Mouse (Mus musculus) intestine, embryonic 16.5 days (tissue): ENCODE measurements at regions not wholly inside any gene's neighbourhood (a gene's known extent, or its start where the extent isn't known, plus 50 kb on each side); places are given as distances from the start of the nearest gene placed in this dataset.

Experiments
- ATAC-seq: fragments of 200-750 bp; cut with Nextera tagmentation; 2 replicates; pipeline ENCODE4 v1.8.0; 2017; ENCODE audit warnings: moderate TSS enrichment, moderate library complexity
- H3K27ac ChIP-seq: fragments of 300-500 bp; sonication (generic); 2 replicates; pipeline ENCODE4 v1.5.1; 2014; ENCODE audit warnings: mild to moderate bottlenecking, low read length
- H3K27me3 ChIP-seq: fragments of 300-500 bp; sonication (generic); replicated peaks from 2 replicates; pipeline ENCODE4 v1.6.1; 2014; ENCODE audit warnings: low read length, control low read depth, mixed read lengths; ENCODE audit not compliant: control insufficient read depth, insufficient read depth
- H3K36me3 ChIP-seq: fragments of 300-500 bp; sonication (generic); 2 replicates; pipeline ENCODE4 v1.6.1; 2014; ENCODE audit warnings: low read length, control low read depth; ENCODE audit not compliant: control insufficient read depth, insufficient read depth
- H3K4me1 ChIP-seq: fragments of 300-500 bp; sonication (generic); 2 replicates; pipeline ENCODE4 v1.6.1; 2014; ENCODE audit warnings: low read length, control low read depth, mixed read lengths; ENCODE audit not compliant: control insufficient read depth, insufficient read depth
- H3K4me2 ChIP-seq: fragments of 300-500 bp; sonication (generic); 2 replicates; pipeline ENCODE4 v1.6.1; 2014; ENCODE audit warnings: low read depth, low read length, control low read depth
- H3K4me3 ChIP-seq: fragments of 300-500 bp; sonication (generic); 2 replicates; pipeline ENCODE4 v1.5.1; 2014; ENCODE audit warnings: mild to moderate bottlenecking, low read length
- H3K9ac ChIP-seq: fragments of 300-500 bp; sonication (generic); 2 replicates; pipeline ENCODE4 v1.6.1; 2014; ENCODE audit warnings: low read depth, low read length
- H3K9me3 ChIP-seq: fragments of 300-500 bp; sonication (generic); 2 replicates; pipeline ENCODE4 v1.6.1; 2016; ENCODE audit warnings: low read length, control low read depth; ENCODE audit not compliant: control insufficient read depth
- WGBS: fragments of 180-500 bp; shearing (Covaris S2); extraction: QIAGEN DNeasy Blood & Tissue Kit; methylation state at CpG from one replicate; pipeline ENCODE4 v1.1.7; 2014; 5-methylcytosine and 5-hydroxymethylcytosine counted together

GRCm38 (mm10) chr13:55948144-55948543 is 112.2 kb upstream of the Pitx1 start:
- H3K9me3 ChIP-seq = no peaks in the 10 kb centered on the region
- H3K27me3 ChIP-seq = peaks cover 3% of the 10 kb centered on the region; the same call in 1 of the 2 replicates
- no peak for ATAC-seq
- no peak overlapping the region for H3K4me3 ChIP-seq
- H3K4me2 ChIP-seq = no peak overlapping the region
- H3K4me1 ChIP-seq = no peaks in the 10 kb centered on the region
- no peaks in the 10 kb centered on the region for H3K36me3 ChIP-seq
- H3K27ac ChIP-seq = no peak overlapping the region
- H3K9ac ChIP-seq = no peak overlapping the region
- 58% methylated on average over 2 of the region's 2 CpGs for WGBS

DNA sequence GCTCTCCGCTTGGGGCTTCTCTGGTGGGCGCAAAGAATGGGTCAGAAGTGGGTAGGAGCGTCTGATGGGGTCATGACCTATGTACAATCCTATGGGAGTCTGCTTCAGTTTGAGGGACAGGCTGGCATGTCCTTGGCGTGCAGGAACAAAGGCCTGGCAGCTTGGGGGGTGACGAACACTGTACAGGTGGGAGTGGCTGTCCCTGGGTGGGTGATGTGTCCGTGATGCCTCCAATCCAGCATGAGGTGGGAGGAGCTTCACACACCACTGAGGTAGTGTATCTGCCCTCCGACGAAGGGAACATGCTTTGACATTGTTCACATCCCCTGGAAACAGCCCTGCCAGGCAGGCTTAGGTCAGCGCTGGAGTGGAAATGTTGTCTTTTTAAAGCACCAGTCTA is 101.4 kb upstream of the Pitx1 start:
- no peaks in the 10 kb centered on the region for H3K27me3 ChIP-seq
- H3K9ac ChIP-seq = no peak overlapping the region
- no peaks in the 10 kb centered on the region for H3K4me1 ChIP-seq
- H3K4me2 ChIP-seq = no peak overlapping the region
- 88% methylated on average over 9 of the region's 9 CpGs for WGBS
- no peaks in the 10 kb centered on the region for H3K36me3 ChIP-seq
- no peaks in the 10 kb centered on the region for H3K9me3 ChIP-seq
- H3K4me3 ChIP-seq = no peak overlapping the region
- no peak overlapping the region for H3K27ac ChIP-seq
- ATAC-seq = no peak

GRCm38 (mm10) chr13:55937000-55937399 is 101.0 kb upstream of the Pitx1 start:
- ATAC-seq = no peak
- WGBS = 89% methylated on average over 9 of the region's 9 CpGs

DNA sequence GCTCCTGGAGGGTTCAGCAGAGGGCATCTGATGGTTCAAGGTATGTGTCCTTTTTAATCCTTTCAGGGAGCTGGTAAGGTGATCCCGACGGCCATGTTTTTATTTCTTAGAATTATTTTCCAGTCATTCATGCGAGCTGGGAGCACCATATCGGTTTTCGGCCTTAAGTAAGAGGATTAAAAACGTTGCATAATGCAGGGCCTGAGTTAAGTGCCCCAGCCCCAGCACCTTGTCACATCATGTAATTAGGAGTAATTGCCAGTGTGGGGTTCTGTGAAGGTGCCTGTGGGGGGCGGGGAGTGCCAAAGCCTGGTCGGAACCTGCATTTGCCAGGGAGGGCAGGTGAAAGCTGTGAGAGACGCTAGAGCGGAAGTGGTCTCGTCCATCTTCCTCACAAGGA is 94.6 kb upstream of the Pitx1 start:
- Histone ChIP-seq H3K4me1 (no peaks in the 10 kb centered on the region), H3K9ac (no peak overlapping the region), H3K9me3 (no peaks in the 10 kb centered on the region), H3K36me3 (no peaks in the 10 kb centered on the region), H3K27ac (no peak overlapping the region), H3K4me3 (no peak overlapping the region), H3K27me3 (no peaks in the 10 kb centered on the region), H3K4me2 (no peak overlapping the region)
- WGBS = 78% methylated on average over 11 of the region's 11 CpGs
- no peak for ATAC-seq

More at GRCm38 (mm10) chr13:55937000-55937399, 101.0 kb upstream of the Pitx1 start:
- Histone ChIP-seq H3K9me3 (no peaks in the 10 kb centered on the region), H3K27ac (no peak overlapping the region), H3K4me2 (no peak overlapping the region), H3K36me3 (no peaks in the 10 kb centered on the region), H3K4me1 (no peaks in the 10 kb centered on the region), H3K4me3 (no peak overlapping the region), H3K9ac (no peak overlapping the region), H3K27me3 (no peaks in the 10 kb centered on the region)

DNA sequence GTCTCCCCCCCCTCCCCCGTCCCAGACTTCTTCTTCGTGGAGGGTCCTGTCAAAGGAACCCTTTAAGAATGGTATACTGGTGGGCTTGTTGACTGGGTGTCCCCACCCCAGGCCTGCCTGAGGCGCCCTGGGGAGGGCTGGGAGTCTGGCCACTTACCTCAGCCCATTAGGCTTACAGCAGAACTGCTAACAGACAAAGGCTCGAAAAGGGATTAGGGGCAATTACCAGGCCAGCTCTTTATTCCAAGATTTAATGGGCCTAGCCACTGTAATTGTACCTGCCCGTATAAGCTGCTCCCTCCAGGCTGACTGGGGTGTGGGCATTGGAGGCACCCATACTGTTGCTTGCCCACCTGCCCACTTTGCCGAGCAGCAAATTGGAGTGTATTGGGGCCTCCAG is 93.8 kb upstream of the Pitx1 start:
- Histone ChIP-seq H3K9me3 (no peaks in the 10 kb centered on the region), H3K27ac (no peak overlapping the region), H3K4me1 (no peaks in the 10 kb centered on the region), H3K36me3 (no peaks in the 10 kb centered on the region), H3K27me3 (no peaks in the 10 kb centered on the region; the same call in 1 of the 2 replicates), H3K4me3 (no peak overlapping the region), H3K4me2 (no peak overlapping the region), H3K9ac (no peak overlapping the region)
- ATAC-seq = no peak
- WGBS = 72% methylated on average over 6 of the region's 6 CpGs

DNA sequence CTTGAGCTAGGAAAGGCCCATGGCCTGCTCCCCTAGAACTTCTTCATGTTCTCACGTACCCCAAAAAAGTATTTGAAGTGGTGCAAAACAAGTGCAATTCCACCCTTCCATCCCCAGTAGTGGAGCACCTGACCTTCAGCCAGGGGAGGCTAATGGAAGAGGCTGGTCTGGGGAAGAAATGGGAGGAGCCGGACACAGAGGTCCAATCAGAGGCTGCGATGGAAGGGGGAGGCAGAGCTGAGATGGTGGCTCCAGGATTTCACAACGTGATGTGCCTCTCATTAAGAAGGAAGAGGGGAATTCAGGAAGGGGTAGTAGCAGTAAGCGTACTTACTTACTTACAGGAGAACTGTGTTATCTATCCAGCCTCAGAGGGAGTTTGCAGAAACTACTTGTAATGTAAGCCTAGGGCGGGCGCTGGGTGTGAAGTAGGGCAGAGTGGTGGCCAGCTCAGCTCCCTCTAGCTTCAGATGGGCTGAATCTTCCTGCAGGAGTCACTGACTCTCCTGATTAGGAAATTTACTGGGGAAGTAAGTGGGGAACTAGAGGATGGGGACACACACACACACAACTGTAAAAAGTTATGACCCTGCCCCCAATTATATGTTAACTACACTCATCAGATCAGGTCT is 87.6 kb upstream of the Pitx1 start:
- WGBS = 9% methylated on average over 7 of the region's 7 CpGs
- ATAC-seq = peak; percentile 97
- Histone ChIP-seq H3K27ac (no peak overlapping the region), H3K9ac (no peak overlapping the region), H3K36me3 (no peaks in the 10 kb centered on the region), H3K4me3 (peak overlapping the region; percentile 26), H3K9me3 (no peaks in the 10 kb centered on the region), H3K4me2 (peak overlapping the region; percentile 47), H3K4me1 (peaks cover 9% of the 10 kb centered on the region; the same call in 1 of the 2 replicates), H3K27me3 (no peaks in the 10 kb centered on the region; the same call in 1 of the 2 replicates)

DNA sequence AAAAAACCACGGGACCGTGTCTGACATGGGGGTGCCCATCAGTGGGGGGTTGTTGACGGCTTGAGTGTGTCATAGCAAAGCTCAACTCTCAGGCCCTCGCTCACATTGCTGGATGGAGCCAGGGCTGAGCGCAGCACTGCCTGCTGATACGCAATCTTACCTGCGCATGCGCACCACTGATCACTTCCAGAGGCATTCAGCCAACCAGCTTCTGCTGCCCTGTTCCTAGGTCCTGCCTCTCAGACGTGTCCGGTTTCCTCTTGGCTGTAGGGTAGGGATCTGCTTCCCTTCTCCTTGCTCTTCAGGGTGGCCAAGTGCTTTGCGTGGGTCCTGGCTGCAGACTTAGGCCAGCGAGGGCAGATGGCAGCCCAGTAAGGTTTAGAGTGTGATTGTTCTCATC is 81.3 kb upstream of the Pitx1 start:
- Histone ChIP-seq H3K4me3 (no peak overlapping the region), H3K36me3 (no peaks in the 10 kb centered on the region), H3K27ac (no peak overlapping the region), H3K27me3 (no peaks in the 10 kb centered on the region), H3K4me1 (no peaks in the 10 kb centered on the region), H3K9ac (no peak overlapping the region), H3K9me3 (no peaks in the 10 kb centered on the region), H3K4me2 (no peak overlapping the region)
- no peak for ATAC-seq
- 89% methylated on average over 12 of the region's 12 CpGs for WGBS

- no peaks in the 10 kb centered on the region for H3K9me3 ChIP-seq
- H3K27ac ChIP-seq = no peak overlapping the region
- H3K27me3 ChIP-seq = no peaks in the 10 kb centered on the region
- no peak overlapping the region for H3K9ac ChIP-seq
- no peak; the same call in 1 of the 2 replicates for ATAC-seq
- H3K4me1 ChIP-seq = peaks cover 10% of the 10 kb centered on the region
- no peak overlapping the region for H3K4me2 ChIP-seq
- 45% methylated on average over 13 of the region's 13 CpGs for WGBS
- no peaks in the 10 kb centered on the region for H3K36me3 ChIP-seq
- no peak overlapping the region for H3K4me3 ChIP-seq
These were observed 76.3 kb upstream of the Pitx1 start for GRCm38 (mm10) chr13:55912271-55912711.

- no peaks in the 10 kb centered on the region for H3K27me3 ChIP-seq
- no peak overlapping the region for H3K4me3 ChIP-seq
- 8% methylated on average over 5 of the region's 5 CpGs for WGBS
- H3K9ac ChIP-seq = 0 out of 2 replicates have a peak overlapping the region, but pooled peaks have one; percentile 16
- 0 out of 2 replicates have a peak overlapping the region, but pooled peaks have one; percentile 7 for H3K4me2 ChIP-seq
- H3K9me3 ChIP-seq = no peaks in the 10 kb centered on the region
- H3K4me1 ChIP-seq = peaks cover 10% of the 10 kb centered on the region
- H3K36me3 ChIP-seq = no peaks in the 10 kb centered on the region
- ATAC-seq = peak; percentile 52; the same call in 1 of the 2 replicates
- peak overlapping the region; percentile 72 for H3K27ac ChIP-seq
These were observed 73.9 kb upstream of the Pitx1 start for GRCm38 (mm10) chr13:55909941-55910340.

GRCm38 (mm10) chr13:55904884-55905283 is 68.9 kb upstream of the Pitx1 start:
- Histone ChIP-seq H3K27ac (no peak overlapping the region), H3K9ac (no peak overlapping the region), H3K27me3 (no peaks in the 10 kb centered on the region), H3K36me3 (no peaks in the 10 kb centered on the region), H3K4me2 (no peak overlapping the region), H3K4me1 (peaks cover 6% of the 10 kb centered on the region), H3K9me3 (no peaks in the 10 kb centered on the region), H3K4me3 (no peak overlapping the region)
- 89% methylated on average over 4 of the region's 4 CpGs for WGBS
- no peak for ATAC-seq
